Mouse (Mus musculus) retina, adult 2 months (tissue): ENCODE measurements around the gene Usp5.

Experiments used
- DNase-seq: peaks from one replicate; pipeline ENCODE4 v3.0.0-alpha.2; 2012; ENCODE audit warnings: low read depth, low spot score

The Usp5 gene

DNA sequence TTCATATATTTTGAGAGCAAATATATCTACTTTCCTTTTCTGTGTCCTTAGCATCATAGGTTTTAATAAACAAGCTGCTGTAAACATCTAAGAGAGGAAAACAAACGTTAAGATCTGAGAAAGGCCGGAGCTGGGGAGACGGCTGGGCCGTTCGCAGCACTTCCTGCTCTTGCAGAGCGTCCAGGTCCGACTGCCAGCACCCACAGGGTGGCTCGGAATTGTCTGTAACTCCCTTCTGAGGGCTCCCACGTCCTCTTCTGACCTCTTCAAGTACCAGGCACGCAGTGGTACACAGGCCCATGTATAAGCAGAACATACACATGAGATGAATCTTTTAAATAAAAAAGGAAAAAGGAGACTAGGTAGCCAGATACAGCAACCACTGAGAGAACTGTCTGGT lies 41.6 kb downstream of the Usp5 start:
- DNase-seq: no peak

GRCm38 (mm10) chr6:124786756-124787420 lies 42.4 kb downstream of the Usp5 start:
- DNase-seq: no peak

- no peak for DNase-seq
Measured at GRCm38 (mm10) chr6:124782436-124782835, 46.8 kb downstream of the Usp5 start.

GRCm38 (mm10) chr6:124780917-124781316 lies 48.4 kb downstream of the Usp5 start:
- DNase-seq: no peak

GRCm38 (mm10) chr6:124779984-124780416 lies 49.3 kb downstream of the Usp5 start:
- DNase-seq: no peak

DNA sequence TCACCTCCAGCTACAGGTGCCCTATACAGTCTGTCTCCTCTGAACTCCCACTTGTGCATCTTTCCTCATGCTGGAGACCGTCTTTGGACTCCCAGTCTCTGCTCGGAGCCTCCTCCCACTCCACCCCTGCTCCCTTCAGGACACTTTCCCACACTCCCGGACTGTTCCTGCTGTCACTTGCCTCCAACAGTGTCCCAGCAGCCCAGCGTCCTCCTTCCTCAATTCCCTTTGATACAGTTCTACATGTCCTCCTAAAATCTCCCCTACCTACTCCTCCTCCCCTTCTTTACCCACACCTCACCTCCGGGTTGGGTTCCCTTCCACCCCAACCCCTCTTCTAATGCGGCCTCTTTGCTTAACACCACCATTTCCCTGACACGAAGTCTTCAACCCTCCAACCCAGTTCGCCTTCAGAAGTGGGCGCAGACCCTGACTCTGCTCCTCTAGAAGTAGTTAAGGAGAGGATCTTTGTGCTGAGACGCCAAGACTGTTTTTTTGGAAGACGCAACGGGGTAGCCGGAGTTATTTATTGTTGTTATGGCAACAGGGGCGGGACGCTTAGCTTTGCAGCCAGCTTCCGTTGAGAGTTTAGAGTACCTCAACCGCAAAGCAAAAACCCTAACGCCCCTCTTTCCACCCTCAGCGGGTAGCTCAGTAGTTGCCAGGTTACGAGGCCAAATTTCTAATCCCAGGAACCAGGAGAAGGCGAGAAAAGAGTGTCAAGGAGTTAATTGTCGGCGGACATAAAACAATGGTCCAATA lies 49.9 kb downstream of the Usp5 start, which contains the start of gene Lrrc23:
Lrrc23 (minus strand) TSS at position 506 of the 762 bp plus-strand sequence.
- DNase-seq: no peak

- no peak for DNase-seq
Measured at GRCm38 (mm10) chr6:124770511-124770910, 58.8 kb downstream of the Usp5 start.

DNA sequence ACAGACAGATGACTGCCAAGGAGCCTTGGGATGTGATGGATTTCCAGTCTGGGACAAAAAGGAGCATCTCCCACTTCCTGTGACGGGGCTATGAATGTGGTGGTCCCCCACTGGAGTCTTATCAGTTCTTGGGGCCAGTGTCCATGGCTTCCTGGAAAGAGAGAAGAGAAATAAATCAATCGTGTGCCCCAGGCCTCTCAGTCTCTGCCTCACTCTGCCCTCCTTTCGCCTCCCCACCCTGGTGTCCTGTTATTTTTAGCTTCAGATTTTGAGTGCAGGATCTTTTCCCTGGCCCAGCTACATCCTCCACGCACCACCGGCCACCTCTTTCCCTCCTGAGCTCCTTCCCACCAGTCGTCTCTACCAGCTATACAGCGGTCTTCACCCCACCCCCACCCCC lies 59.3 kb downstream of the Usp5 start:
- DNase-seq: no peak

- DNase-seq: no peak
Measured at GRCm38 (mm10) chr6:124769101-124769765, 60.1 kb downstream of the Usp5 start, which contains the start of gene Eno2. Gene Eno2, minus strand, starts transcription at chr6:124769673.

DNA sequence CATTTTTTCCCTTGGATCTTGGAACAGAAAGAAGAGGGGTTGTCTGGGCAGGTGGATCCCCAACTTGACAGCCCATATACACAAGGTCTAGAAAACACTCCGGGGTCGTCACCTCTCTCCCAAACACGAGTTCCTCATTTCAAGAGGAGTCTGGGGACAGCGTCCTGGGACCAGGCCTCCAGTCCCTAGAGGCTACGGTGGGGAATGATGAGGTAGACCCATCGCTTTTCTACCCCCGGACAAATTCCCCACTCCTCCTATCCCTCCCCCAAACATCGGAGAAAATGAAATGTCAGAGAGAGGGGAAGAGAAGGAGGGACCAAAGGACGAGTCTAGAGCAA lies 60.6 kb downstream of the Usp5 start:
- no peak for DNase-seq

- DNase-seq: peak; percentile 74
Measured at GRCm38 (mm10) chr6:124767920-124768703, 61.2 kb downstream of the Usp5 start.

DNA sequence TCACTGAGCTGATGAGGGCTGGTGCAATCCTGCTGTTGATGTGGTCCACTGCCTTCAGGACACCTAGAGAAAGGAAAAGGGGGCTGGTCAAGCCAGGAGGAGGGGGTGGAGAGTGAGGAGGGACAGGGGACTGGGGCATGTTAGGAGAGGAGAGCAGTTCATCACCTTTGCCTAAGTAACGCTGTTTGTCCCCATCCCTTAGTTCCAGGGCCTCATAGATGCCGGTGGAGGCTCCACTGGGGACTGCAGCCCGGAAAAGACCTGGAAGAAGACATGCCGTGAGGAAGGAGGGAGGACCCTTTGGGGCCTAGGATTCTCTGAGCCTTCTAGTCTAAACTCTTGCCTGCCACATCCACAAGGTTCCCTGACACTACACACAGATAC lies 61.8 kb downstream of the Usp5 start:
- no peak for DNase-seq

GRCm38 (mm10) chr6:124765951-124766350 lies 63.3 kb downstream of the Usp5 start:
- DNase-seq: no peak
